Mouse (Mus musculus) liver, adult 2 months (tissue): Measurements from ENCODE around the gene Kif5a.

ENCODE experiments used
- CTCF ChIP-seq: fragments of 200-500 bp; IDR thresholded peaks from 2 replicates; pipeline ENCODE4 v1.5.1; 2011; ENCODE audit warnings: low read depth, low read length, control low read depth
- POLR2A ChIP-seq: fragments of 200-500 bp; IDR thresholded peaks from 2 replicates; pipeline ENCODE4 v1.6.1; 2011; ENCODE audit warnings: low read length, control low read depth; ENCODE audit not compliant: insufficient read depth; ENCODE audit errors: extremely low read depth

GRCm38 (mm10) chr10:127311476-127312355, 48.6 kb upstream of the Kif5a start, which contains the start of gene Mars:
- TF ChIP-seq POLR2A: peak; percentile 53
- TF ChIP-seq CTCF: no peak
